Mouse (Mus musculus): Measurements from ENCODE around the gene Map1s.

Map1s gene

GRCm38 (mm10) chr8:70905831-70906736 lies at the start of gene Map1s:
Gene Map1s, plus strand, starts transcription at chr8:70905932.
- ATAC-seq (ENCODE audit: insufficient number of reproducible peaks, low FRiP score, low TSS enrichment): peak; percentile 69

GRCm38 (mm10) chr8:70856028-70856427 lies 49.7 kb upstream of the Map1s start:
- no peak for ATAC-seq (ENCODE audit: insufficient number of reproducible peaks, low FRiP score, low TSS enrichment)

- peak; percentile 77 for ATAC-seq (ENCODE audit: insufficient number of reproducible peaks, low FRiP score, low TSS enrichment)
These were observed 49.1 kb upstream of the Map1s start for GRCm38 (mm10) chr8:70856541-70857197.

- no peak for ATAC-seq (ENCODE audit: insufficient number of reproducible peaks, low FRiP score, low TSS enrichment)
These were observed 48.2 kb upstream of the Map1s start for GRCm38 (mm10) chr8:70857516-70857915.

DNA sequence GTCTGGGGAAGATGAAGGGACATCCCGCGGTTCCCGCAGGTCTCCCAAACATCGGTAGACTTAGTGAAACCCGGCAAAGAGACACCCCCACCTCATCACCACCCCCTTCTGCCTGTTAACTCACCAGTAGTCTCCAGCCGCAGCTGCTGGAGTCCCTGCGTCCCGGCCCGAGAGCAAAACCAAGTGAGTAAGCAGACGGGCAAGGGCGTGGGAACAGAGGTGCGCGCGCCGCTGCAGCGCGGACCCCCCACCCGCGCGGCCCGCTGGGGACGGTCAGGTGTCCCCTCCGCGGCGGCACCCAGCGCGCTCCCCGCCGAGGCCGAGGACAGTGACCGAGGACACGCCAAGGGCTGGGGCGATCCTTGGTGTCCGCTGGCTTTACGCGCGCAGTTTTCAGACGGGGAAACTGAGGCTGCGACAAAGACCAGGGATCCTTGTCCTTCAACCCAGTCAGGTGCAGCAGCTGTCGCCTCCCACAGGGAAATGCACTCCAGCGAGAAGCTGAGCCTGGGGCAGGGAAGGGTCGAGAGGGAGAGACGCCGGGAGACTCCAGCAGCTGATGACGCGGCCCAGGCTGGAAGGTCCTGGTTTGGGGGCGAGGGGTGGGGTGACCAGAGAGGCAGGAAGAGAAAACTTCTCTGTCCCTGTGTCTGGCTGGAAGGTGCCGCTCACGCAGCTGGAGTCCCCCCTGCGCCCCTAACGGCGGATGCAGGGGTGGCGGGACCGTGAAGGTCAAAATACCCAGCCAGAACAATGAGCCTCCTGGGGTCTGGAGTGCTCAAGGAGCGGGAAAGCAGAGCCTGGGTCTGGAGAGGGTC lies 42.7 kb upstream of the Map1s start, which contains the start of gene Kcnn1:
Gene Kcnn1, minus strand, starts transcription at position 435 of the 818 bp plus-strand sequence.
- no peak for ATAC-seq (ENCODE audit: insufficient number of reproducible peaks, low FRiP score, low TSS enrichment)

DNA sequence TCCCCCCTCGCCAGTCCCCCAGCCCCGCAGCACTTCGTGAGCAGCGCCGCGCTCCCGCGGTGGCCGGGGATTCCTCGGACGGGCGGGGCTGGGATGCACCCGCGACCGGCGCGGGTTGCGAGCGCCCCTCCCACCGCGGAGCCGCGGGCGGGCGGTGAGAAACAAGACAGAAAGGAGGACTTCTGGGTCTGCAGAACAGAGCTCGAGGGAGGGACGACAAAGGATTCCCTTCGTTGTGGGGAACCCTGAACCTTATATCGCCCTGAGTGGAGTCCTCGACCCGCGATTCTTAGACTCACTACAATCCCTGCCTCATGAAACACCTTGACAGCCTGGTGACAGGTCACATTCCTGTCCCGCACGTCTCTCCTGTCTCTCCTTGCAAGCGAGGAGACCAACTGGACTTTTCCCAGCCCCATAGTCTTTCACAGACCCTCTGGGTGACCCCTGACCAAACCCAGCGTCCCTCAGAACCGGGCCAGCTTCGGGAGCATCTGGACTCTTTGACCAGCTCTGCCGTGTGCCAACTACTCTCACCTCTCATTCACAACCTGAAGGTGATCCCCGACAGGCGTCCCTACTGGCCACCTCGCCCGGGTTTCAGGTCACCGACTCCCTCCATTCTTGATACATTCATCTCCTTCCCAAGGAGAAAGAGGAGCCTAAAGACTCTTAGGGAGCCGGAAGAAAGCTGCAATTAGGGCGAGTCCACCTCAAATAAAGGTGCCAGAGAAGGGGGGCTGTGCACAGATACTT lies 41.6 kb upstream of the Map1s start:
- ATAC-seq (ENCODE audit: insufficient number of reproducible peaks, low FRiP score, low TSS enrichment): no peak

DNA sequence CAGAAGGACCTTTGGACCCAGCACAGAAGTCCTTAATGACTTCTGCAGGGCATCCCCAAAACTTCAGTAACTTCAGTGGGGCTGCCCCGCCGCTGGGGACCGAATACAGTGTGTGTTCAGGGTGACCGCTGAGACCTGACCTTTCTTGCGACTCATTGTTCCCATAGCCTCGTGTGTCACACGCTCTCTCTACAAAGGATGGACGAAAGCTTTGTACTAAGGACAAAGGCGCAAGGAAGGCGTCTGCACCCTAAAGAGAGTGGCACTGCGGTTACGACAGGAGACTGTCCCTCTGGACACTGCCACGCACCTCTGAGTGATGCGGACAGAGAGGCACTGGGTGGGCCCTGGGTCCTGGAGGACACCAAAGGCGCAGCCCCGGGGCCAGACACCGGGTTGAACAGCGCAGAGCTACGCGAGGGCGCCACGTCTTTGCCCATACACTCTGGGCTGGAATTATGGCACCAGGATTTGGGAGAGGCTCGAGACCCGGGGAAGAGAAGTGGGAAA lies 41.0 kb upstream of the Map1s start:
- no peak for ATAC-seq (ENCODE audit: insufficient number of reproducible peaks, low FRiP score, low TSS enrichment)

DNA sequence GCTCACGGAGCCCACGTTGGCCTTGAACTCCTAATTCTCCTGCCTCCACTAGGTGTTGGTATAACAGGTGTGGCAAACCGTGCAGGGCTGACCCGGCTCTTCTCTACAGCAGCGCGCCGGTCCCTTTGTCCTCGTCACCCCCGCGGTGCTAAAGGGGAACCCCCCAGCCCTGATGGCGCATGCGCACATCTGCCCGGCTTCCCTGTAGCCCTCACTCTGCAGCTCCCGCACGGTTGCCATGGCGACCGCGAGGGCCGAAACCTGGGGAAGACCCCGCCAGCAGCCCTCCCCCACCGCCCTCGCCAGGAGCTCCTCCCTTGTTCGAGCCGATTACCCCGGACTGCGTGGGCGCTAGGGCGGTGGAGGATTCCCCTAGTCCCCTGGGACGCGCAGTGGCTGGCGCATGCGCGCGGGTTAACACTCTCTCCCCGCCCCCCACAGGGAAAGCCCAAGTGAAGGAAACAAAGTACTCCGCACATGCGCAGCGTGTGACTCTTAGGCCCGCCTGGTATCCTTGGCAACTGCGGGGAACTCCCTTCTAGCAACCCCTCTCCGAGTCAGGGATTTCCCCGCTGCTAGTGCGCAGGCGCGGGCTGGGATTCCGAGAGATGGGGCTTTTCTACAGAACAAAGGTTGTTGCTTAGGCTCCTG lies 40.3 kb upstream of the Map1s start:
- ATAC-seq (ENCODE audit: insufficient number of reproducible peaks, low FRiP score, low TSS enrichment): peak; percentile 69

GRCm38 (mm10) chr8:70866001-70866520 lies 39.7 kb upstream of the Map1s start:
- ATAC-seq (ENCODE audit: insufficient number of reproducible peaks, low FRiP score, low TSS enrichment): 0 out of 2 replicates have a peak, but pooled peaks have one; percentile 3

- ATAC-seq (ENCODE audit: insufficient number of reproducible peaks, low FRiP score, low TSS enrichment): no peak
These were observed 39.2 kb upstream of the Map1s start for GRCm38 (mm10) chr8:70866566-70866965.

- no peak for ATAC-seq (ENCODE audit: insufficient number of reproducible peaks, low FRiP score, low TSS enrichment)
These were observed 37.1 kb upstream of the Map1s start for GRCm38 (mm10) chr8:70868559-70869198.

GRCm38 (mm10) chr8:70869199-70869571 lies 36.5 kb upstream of the Map1s start:
- no peak for ATAC-seq (ENCODE audit: insufficient number of reproducible peaks, low FRiP score, low TSS enrichment)

GRCm38 (mm10) chr8:70869601-70870041 lies 36.1 kb upstream of the Map1s start:
- ATAC-seq (ENCODE audit: insufficient number of reproducible peaks, low FRiP score, low TSS enrichment): no peak

DNA sequence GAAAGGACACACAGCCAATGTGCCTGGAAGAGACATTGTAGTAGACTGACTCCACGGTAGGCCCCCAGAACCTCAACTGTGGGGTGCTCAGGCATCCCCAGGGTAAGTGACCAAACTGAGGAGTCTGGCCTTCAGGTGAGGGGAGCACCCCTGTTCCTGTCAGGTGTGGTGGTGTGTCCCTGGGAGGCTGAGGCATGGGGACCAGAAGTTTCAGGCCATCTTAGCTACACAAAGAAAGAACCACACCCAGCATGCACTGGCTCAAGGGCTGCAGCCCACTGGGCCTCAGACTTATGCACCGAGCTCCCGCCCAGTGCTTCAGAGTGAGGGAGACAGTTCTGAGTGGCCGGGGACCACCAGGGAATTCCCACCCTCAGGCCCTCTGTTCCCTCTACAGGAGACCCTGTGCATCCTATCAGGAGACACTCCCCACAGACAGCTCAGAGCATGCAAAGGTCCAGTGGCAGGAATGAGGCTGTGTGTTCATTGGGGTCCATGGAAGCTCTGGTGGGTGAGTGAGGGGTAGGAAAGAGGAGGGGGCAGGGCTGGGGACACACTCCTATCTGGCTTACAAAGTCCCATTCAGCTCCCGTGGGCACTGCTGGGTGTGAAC lies 34.4 kb upstream of the Map1s start:
- ATAC-seq (ENCODE audit: insufficient number of reproducible peaks, low FRiP score, low TSS enrichment): no peak

GRCm38 (mm10) chr8:70872643-70873363 lies 32.9 kb upstream of the Map1s start:
- ATAC-seq (ENCODE audit: insufficient number of reproducible peaks, low FRiP score, low TSS enrichment): 0 out of 2 replicates have a peak, but pooled peaks have one; percentile 2

GRCm38 (mm10) chr8:70873364-70873985 lies 32.3 kb upstream of the Map1s start, which contains the start of gene Ccdc124:
Gene Ccdc124, minus strand, starts transcription at chr8:70873935.
- peak; percentile 72 for ATAC-seq (ENCODE audit: insufficient number of reproducible peaks, low FRiP score, low TSS enrichment)

DNA sequence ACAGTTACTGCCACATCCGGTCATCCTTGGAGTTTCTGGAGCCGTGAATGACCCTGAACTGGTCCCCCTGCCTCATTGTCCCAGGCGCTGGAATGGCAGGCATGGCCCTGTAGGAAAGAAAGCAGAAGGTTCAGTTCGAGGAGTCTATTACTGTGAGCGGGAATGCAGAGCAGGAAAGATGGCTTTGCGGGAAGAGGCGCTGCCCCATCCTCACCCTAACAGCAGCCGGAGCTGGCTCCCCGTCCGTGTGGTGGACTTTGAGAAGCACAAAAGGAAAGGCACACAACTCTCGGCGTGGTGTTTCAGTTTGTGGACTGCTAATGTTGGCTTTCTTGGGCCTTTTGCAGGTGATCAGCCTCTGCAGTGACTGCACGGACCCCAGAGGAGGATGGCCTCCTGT lies 31.3 kb upstream of the Map1s start:
- ATAC-seq (ENCODE audit: insufficient number of reproducible peaks, low FRiP score, low TSS enrichment): no peak
